Mouse (Mus musculus): ENCODE measurements around the gene Taf4.

DNA sequence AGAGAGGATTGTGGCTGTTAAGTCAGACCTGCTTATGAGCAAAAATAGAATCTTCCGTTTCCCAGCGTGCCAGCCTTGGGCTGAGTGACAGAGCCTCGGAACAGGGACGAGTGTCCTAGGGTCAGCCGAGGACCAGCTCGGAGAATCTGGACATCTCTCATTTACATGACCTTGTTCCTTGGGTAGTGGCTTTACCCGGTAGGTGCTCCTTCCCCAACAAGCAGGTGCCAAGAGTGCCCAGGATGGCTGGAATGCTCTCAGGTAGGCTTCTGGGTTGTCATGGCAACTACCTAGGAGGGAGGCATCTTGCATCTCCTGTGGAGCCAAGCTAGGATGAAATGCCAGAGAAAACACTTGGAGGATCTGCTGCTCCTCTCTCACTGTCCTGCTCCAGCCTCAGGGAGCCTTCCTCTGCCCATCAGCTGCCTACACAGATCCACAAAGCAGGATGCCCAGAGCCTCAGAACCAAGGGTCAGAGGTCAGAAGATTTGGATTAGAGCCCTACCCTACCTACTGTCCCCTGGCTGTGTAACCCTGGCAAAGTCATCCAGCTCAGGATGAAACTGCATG is 43.7 kb upstream of the Taf4 start:
- TF ChIP-seq POLR2A (IDR thresholded peaks at IDR 0.05; ENCODE audit: insufficient read depth, low read depth, low read length) (no peak), CTCF (IDR thresholded peaks at IDR 0.05; ENCODE audit: insufficient read depth, low read depth, low read length) (no peak)
